Mouse (Mus musculus) kidney, postnatal 25 days (tissue): ENCODE data around the gene Agxt2.

ENCODE experiments used
- DNase-seq, 2 experiments: peaks; one replicate each; pipeline ENCODE4 v3.0.0; 2021; ENCODE audit warnings: mixed read lengths in 2 of 2

Agxt2 gene

GRCm38 (mm10) chr15:10358039-10358948, at the start of gene Agxt2:
Gene Agxt2 (plus strand): TSS chr15:10358532.
- peak; percentile 72 to 84 for DNase-seq

GRCm38 (mm10) chr15:10311826-10312225, 46.5 kb upstream of the Agxt2 start:
- DNase-seq = no peak

- peak; percentile 62 to 79 for DNase-seq
These were observed 44.5 kb upstream of the Agxt2 start for GRCm38 (mm10) chr15:10313522-10314455.

- no peak for DNase-seq
These were observed 33.3 kb upstream of the Agxt2 start, which contains the start of gene Gm21973 for GRCm38 (mm10) chr15:10325080-10325479. Gene Gm21973 (plus strand): TSS chr15:10325380.

GRCm38 (mm10) chr15:10330626-10331025, 27.7 kb upstream of the Agxt2 start:
- no peak for DNase-seq

GRCm38 (mm10) chr15:10332566-10332965, 25.8 kb upstream of the Agxt2 start:
- peak in 1 of 2 experiments; percentile 10 for DNase-seq

GRCm38 (mm10) chr15:10338606-10339005, 19.7 kb upstream of the Agxt2 start:
- no peak for DNase-seq

- DNase-seq = peak in 1 of 2 experiments; percentile 16
These were observed 11.3 kb upstream of the Agxt2 start for GRCm38 (mm10) chr15:10347044-10347443.

- no peak for DNase-seq
These were observed 8.0 kb downstream of the Agxt2 start for GRCm38 (mm10) chr15:10366331-10366730.

GRCm38 (mm10) chr15:10375404-10375803, 17.1 kb downstream of the Agxt2 start:
- no peak for DNase-seq

GRCm38 (mm10) chr15:10378338-10378959, 20.1 kb downstream of the Agxt2 start:
- no peak for DNase-seq

- no peak for DNase-seq
These were observed 21.6 kb downstream of the Agxt2 start for GRCm38 (mm10) chr15:10379757-10380458.

GRCm38 (mm10) chr15:10387263-10387662, 28.9 kb downstream of the Agxt2 start:
- DNase-seq = no peak

- DNase-seq = peak; percentile 78 to 89
These were observed 41.5 kb downstream of the Agxt2 start for GRCm38 (mm10) chr15:10399795-10400194.

GRCm38 (mm10) chr15:10400415-10400814, 42.1 kb downstream of the Agxt2 start:
- DNase-seq = peak in 1 of 2 experiments; percentile 9

- DNase-seq = no peak
These were observed 51.5 kb downstream of the Agxt2 start for GRCm38 (mm10) chr15:10409842-10410241.

GRCm38 (mm10) chr15:10410881-10411280, 52.5 kb downstream of the Agxt2 start:
- no peak for DNase-seq

- DNase-seq = no peak
These were observed 55.3 kb downstream of the Agxt2 start for GRCm38 (mm10) chr15:10413656-10414055.

GRCm38 (mm10) chr15:10421138-10421784, 62.9 kb downstream of the Agxt2 start:
- DNase-seq = no peak

- no peak for DNase-seq
These were observed 63.4 kb downstream of the Agxt2 start for GRCm38 (mm10) chr15:10421785-10422144.

- no peak for DNase-seq
These were observed 67.8 kb downstream of the Agxt2 start for GRCm38 (mm10) chr15:10426124-10426523.
